Mouse (Mus musculus) forebrain, embryonic 12.5 days (tissue): ENCODE results near the gene Isca1. TPM values are rescaled to one million over a fixed set of nuclear protein-coding genes. Genes with fewer than 3 reads are reported as not detected.
"Not testable (repeated sequence)": the region's sequence is repeated elsewhere in the genome, so short reads cannot be mapped to it uniquely, and the experiment has no call there.

Experiments
- ATAC-seq: fragments of 200-750 bp; cut with Nextera tagmentation; 2 replicates; pipeline ENCODE4 v1.8.0; 2017; ENCODE audit warnings: moderate TSS enrichment; ENCODE audit not compliant: low FRiP score
- H3K27ac ChIP-seq: fragments of 300-500 bp; sonication (generic); 2 replicates; pipeline ENCODE4 v1.5.1; 2016; ENCODE audit warnings: mild to moderate bottlenecking
- H3K27me3 ChIP-seq: fragments of 300-500 bp; sonication (generic); 2 replicates; pipeline ENCODE4 v1.6.1; 2016; ENCODE audit warnings: mild to moderate bottlenecking
- H3K36me3 ChIP-seq: fragments of 300-500 bp; sonication (generic); replicated peaks from 2 replicates; pipeline ENCODE4 v1.6.1; 2016; ENCODE audit warnings: mild to moderate bottlenecking
- H3K4me1 ChIP-seq: fragments of 300-500 bp; sonication (generic); 2 replicates; pipeline ENCODE4 v1.6.1; 2016
- H3K4me2 ChIP-seq: fragments of 300-500 bp; sonication (generic); 2 replicates; pipeline ENCODE4 v1.6.1; 2016; ENCODE audit warnings: mild to moderate bottlenecking, moderate library complexity
- H3K4me3 ChIP-seq: fragments of 300-500 bp; sonication (generic); replicated peaks from 2 replicates; pipeline ENCODE4 v1.5.1; 2016; ENCODE audit warnings: mild to moderate bottlenecking
- H3K9ac ChIP-seq: fragments of 300-500 bp; sonication (generic); 2 replicates; pipeline ENCODE4 v1.6.1; 2016; ENCODE audit warnings: mild to moderate bottlenecking
- H3K9me3 ChIP-seq: fragments of 300-500 bp; sonication (generic); 2 replicates; pipeline ENCODE4 v1.6.1; 2016
- WGBS: fragments of 180-500 bp; shearing (Covaris S2); methylation state at CpG from one replicate; pipeline ENCODE4 v1.1.7; 2016; 5-methylcytosine and 5-hydroxymethylcytosine counted together
- polyA plus RNA-seq: library from polyadenylated mRNA; unstranded; fragments of >200 nt; fragmentation: Nextera tagmentation; extraction: Ambion mirVana; gene quantifications from 2 replicates; pipeline ENCODE4 v1.2.1, GENCODE M21; 2016

Isca1 gene
- polyA plus RNA-seq, 1 experiment from 2014 or later = 113 TPM

DNA sequence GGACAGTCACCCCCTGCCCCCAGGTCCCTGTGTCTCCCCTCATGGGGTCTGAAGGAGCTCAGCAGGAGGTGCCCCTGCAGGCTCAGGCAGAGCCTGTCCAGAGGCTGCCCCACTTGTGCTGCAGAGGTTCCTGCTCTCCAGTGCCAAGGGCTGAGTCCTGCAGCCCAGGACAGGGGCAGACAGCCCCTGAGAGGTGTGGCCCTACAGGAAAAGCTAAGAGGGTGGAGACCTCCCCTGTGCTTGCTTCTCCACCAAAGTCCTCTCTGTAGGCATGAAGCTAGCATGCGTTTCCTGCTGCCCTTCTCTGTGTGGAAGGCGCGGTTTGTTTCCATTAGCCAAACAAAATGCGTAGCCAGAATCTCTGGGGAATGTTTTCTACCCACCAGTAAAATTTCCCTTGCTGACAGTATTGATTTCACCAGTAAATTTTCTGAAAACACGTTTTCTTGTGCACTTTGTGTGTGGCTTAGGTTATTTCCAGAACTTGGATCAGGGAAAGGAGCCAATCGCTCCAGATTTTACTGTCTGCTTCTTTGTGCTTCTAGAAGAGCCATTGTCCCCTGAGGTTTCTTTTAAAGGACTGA is 50.7 kb downstream of the Isca1 start:
- WGBS = 47% methylated on average over 6 of the region's 6 CpGs

GRCm38 (mm10) chr13:59713710-59714109 is 55.9 kb downstream of the Isca1 start:
- H3K27ac ChIP-seq = no peak overlapping the region
- WGBS = 50% methylated on average over 3 of the region's 3 CpGs

More for the DNA sequence above, 50.7 kb downstream of the Isca1 start:
- not testable (repeated sequence) for H3K9ac ChIP-seq, H3K4me1 ChIP-seq, H3K4me2 ChIP-seq, H3K9me3 ChIP-seq, ATAC-seq, H3K27me3 ChIP-seq, H3K36me3 ChIP-seq, H3K4me3 ChIP-seq, H3K27ac ChIP-seq

GRCm38 (mm10) chr13:59711984-59712383 is 57.6 kb downstream of the Isca1 start, which contains the start of gene Spata31d1b:
Gene Spata31d1b (plus strand): TSS chr13:59712284.
- H3K36me3 ChIP-seq, H3K4me3 ChIP-seq, H3K4me1 ChIP-seq, ATAC-seq, H3K4me2 ChIP-seq, H3K27me3 ChIP-seq, H3K9me3 ChIP-seq, H3K27ac ChIP-seq, H3K9ac ChIP-seq: not testable (repeated sequence)
- WGBS = 73% methylated on average over 3 of the region's 3 CpGs

More at GRCm38 (mm10) chr13:59713710-59714109, 55.9 kb downstream of the Isca1 start:
- Histone ChIP-seq H3K4me2 (no peak overlapping the region), H3K9ac (no peak overlapping the region), H3K27me3 (0 out of 2 replicates have a peak, but pooled peaks cover 5% of the 10 kb centered on the region), H3K4me3 (no peak overlapping the region), H3K36me3 (no peaks in the 10 kb centered on the region), H3K9me3 (no peaks in the 10 kb centered on the region), H3K4me1 (no peaks in the 10 kb centered on the region)
- ATAC-seq = no peak

GRCm38 (mm10) chr13:59710230-59710629 is 59.4 kb downstream of the Isca1 start, which contains the start of gene Spata31d1a:
Gene Spata31d1a (minus strand): TSS chr13:59710330.
- Histone ChIP-seq H3K9ac (no peak within 1 kb of the TSS), H3K4me1 (no peaks in the 10 kb centered on the region), H3K27me3 (no peaks in the 10 kb centered on the region), H3K4me3 (no peak within 1 kb of the TSS), H3K9me3 (no peaks in the 10 kb centered on the region), H3K27ac (no peak within 1 kb of the TSS), H3K4me2 (no peak within 1 kb of the TSS), H3K36me3 (no peaks in the 10 kb centered on the region)
- ATAC-seq = no peak
- WGBS = 92% methylated on average over 15 of the region's 15 CpGs

Other genes starting within 250 kb of the Isca1 start
- gene Agtpbp1, start 184.6 kb downstream of the Isca1 start, polyA plus RNA-seq = 24.5 and 28.2 TPM in 2 replicates
- 151 and 157 TPM in 2 replicates for gene Naa35, start 184.6 kb downstream of the Isca1 start, polyA plus RNA-seq
- 109 and 114 TPM in 2 replicates for gene Golm1, start 94.0 kb downstream of the Isca1 start, polyA plus RNA-seq
- not detected in 2 replicates for gene 4921517D22Rik, start 75.7 kb downstream of the Isca1 start, polyA plus RNA-seq
- gene Spata31d1a, start 59.5 kb downstream of the Isca1 start, polyA plus RNA-seq = 0.17 and 0.28 TPM in 2 replicates
- gene Spata31d1b, start 57.5 kb downstream of the Isca1 start, polyA plus RNA-seq = not detected in 2 replicates
- gene Spata31d1d, start 38.1 kb downstream of the Isca1 start, polyA plus RNA-seq = not detected in 2 replicates
- 0.05 TPM in 1 of 2 replicates, not detected in the other for gene 1700014D04Rik, start 23.1 kb downstream of the Isca1 start, polyA plus RNA-seq
- not detected in 2 replicates for gene Gm49354, start 12.4 kb upstream of the Isca1 start, polyA plus RNA-seq
- 63.8 and 64.2 TPM in 2 replicates for gene Tut7, start 53.3 kb upstream of the Isca1 start, polyA plus RNA-seq